ENCODE assay signal across 29 mouse cellular contexts in the genomic region with DNA sequence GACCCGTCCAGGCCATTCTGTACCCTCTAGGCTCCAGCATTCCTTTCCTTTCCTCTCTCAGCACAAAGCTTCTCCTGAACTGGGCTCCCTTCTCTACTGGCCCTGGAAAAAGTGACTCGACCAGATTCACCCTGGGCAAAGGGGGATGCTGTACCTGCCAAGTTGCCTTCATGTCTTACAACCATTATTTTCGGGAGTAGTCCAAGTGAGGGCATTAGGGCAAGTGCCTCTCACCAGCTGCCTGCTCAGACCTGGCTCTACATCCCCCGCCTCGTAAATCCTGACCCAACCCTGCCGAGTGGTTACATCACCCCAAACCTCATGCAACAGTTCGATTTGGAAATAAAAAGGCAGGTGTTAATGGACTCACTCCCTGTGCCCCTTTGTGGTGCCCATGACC. TPM values are rescaled to one million over a fixed set of nuclear protein-coding genes. Genes with fewer than 3 reads are reported as not detected.
DNase-seq lines count a peak whose midpoint lies in the region; ATAC-seq and TF ChIP-seq lines count a peak whose summit lies in the region.
"Had no signal": no experiment of that assay in that cellular context is flagged by ENCODE, and none has a peak within 500 bp of the region (broad histone marks: within the 10 kb centered on the region; RNA-seq: fewer than 3 reads in every experiment).

No protein-coding gene starts in this region.

- TF ChIP-seq POLR2A in kidney, adult 2 months (IDR thresholded peaks at IDR 0.05; ENCODE audit: low read depth, low read length): no peak
- TF ChIP-seq POLR2A in myocyte (IDR thresholded peaks at IDR 0.05; ENCODE audit: insufficient read length, low read depth): no peak

- peak overlapping the region; percentile 26; the same call in 1 of the 2 replicates for H3K27ac ChIP-seq in kidney, embryonic 14.5 days (ENCODE audit: low read depth, low read length)
- H3K27ac ChIP-seq in kidney, adult 2 months (ENCODE audit: insufficient read depth, low read depth, low read length): no peak overlapping the region
- H3K27ac ChIP-seq in limb, embryonic 11.5 days (replicated peaks; ENCODE audit: low read depth, low read length): no peak overlapping the region
- H3K27ac ChIP-seq: embryonic facial prominence, embryonic 10.5 days; embryonic facial prominence, embryonic 15.5 days; forebrain, embryonic 13.5 days; heart, adult 2 months; hindbrain, embryonic 14.5 days; liver, embryonic 14.5 days; macrophage; neural tube, embryonic 12.5 days; stomach, embryonic 15.5 days had no signal

- H3K36me3 ChIP-seq in kidney, embryonic 14.5 days (ENCODE audit: control insufficient read depth, insufficient read depth, low read length): no peaks in the 10 kb centered on the region
- H3K36me3 ChIP-seq in kidney, adult 2 months (ENCODE audit: control insufficient read depth, insufficient read depth, low read length): no peaks in the 10 kb centered on the region
- H3K36me3 ChIP-seq in limb, embryonic 11.5 days (ENCODE audit: control insufficient read depth, insufficient read depth, low read length): no peaks in the 10 kb centered on the region
- H3K36me3 ChIP-seq in myocyte (ENCODE audit: control insufficient read depth, insufficient read depth): no peaks in the 10 kb centered on the region
- H3K36me3 ChIP-seq: embryonic facial prominence, embryonic 10.5 days; embryonic facial prominence, embryonic 15.5 days; G1E; heart, embryonic 12.5 days; neural tube, embryonic 12.5 days; stomach, embryonic 15.5 days had no signal

- H3K27me3 ChIP-seq in kidney, embryonic 14.5 days (ENCODE audit: control insufficient read depth, insufficient read depth, low read length): no peaks in the 10 kb centered on the region
- H3K27me3 ChIP-seq in kidney, adult 2 months (replicated peaks; ENCODE audit: control insufficient read depth, insufficient read depth, low read length): no peaks in the 10 kb centered on the region
- H3K27me3 ChIP-seq in limb, embryonic 11.5 days (ENCODE audit: control insufficient read depth, insufficient read depth, low read length): peaks cover 8% of the 10 kb centered on the region
- H3K27me3 ChIP-seq in myocyte (ENCODE audit: control insufficient read depth, insufficient read depth, insufficient read length): no peaks in the 10 kb centered on the region
- H3K27me3 ChIP-seq: embryonic facial prominence, embryonic 15.5 days; heart, embryonic 12.5 days; neural tube, embryonic 12.5 days; stomach, embryonic 15.5 days had no signal

- no peak for TF ChIP-seq CTCF in kidney, adult 2 months (conservative IDR thresholded peaks at IDR 0.05; ENCODE audit: insufficient read depth, insufficient read length, low read depth, low read length)

- no peaks in the 10 kb centered on the region for H3K79me2 ChIP-seq in myocyte (ENCODE audit: control insufficient read depth, insufficient read depth)

- H3K4me3 ChIP-seq in kidney, embryonic 14.5 days (ENCODE audit: low read length): no peak overlapping the region
- H3K4me3 ChIP-seq in kidney, adult 2 months (ENCODE audit: insufficient read depth, low read depth, low read length): no peak overlapping the region
- no peak overlapping the region for H3K4me3 ChIP-seq in limb, embryonic 11.5 days (ENCODE audit: low read depth, low read length)
- peak overlapping the region; percentile 3 for H3K4me3 ChIP-seq in myocyte
- H3K4me3 ChIP-seq: embryonic facial prominence, embryonic 10.5 days; embryonic facial prominence, embryonic 15.5 days; forebrain, embryonic 13.5 days; heart, adult 2 months; heart, embryonic 12.5 days; neural tube, embryonic 12.5 days; stomach, embryonic 15.5 days had no signal

- H3K9me3 ChIP-seq in kidney, embryonic 14.5 days (ENCODE audit: control insufficient read depth, low read length): no peaks in the 10 kb centered on the region
- no peaks in the 10 kb centered on the region for H3K9me3 ChIP-seq in limb, embryonic 11.5 days (ENCODE audit: control insufficient read depth, low read length)
- H3K9me3 ChIP-seq: embryonic facial prominence, embryonic 10.5 days; embryonic facial prominence, embryonic 15.5 days; forebrain, embryonic 13.5 days; G1E; neural tube, embryonic 12.5 days; stomach, embryonic 15.5 days had no signal

- H3K9ac ChIP-seq in kidney, embryonic 14.5 days (ENCODE audit: low read depth, low read length): no peak overlapping the region
- no peak overlapping the region for H3K9ac ChIP-seq in limb, embryonic 11.5 days (ENCODE audit: low read length)
- H3K9ac ChIP-seq: embryonic facial prominence, embryonic 15.5 days; forebrain, embryonic 13.5 days; heart, embryonic 12.5 days; hindbrain, embryonic 14.5 days; liver, embryonic 14.5 days; neural tube, embryonic 12.5 days; stomach, embryonic 15.5 days had no signal

- 40% methylated on average over 7 of the region's 7 CpGs for WGBS in kidney, embryonic 14.5 days
- WGBS in kidney, adult 2 months: 39% methylated on average over 7 of the region's 7 CpGs
- WGBS in limb, embryonic 11.5 days: 27% methylated on average over 7 of the region's 7 CpGs

- H3K4me1 ChIP-seq in kidney, embryonic 14.5 days (ENCODE audit: control insufficient read depth, insufficient read depth, low read length): peaks cover 9% of the 10 kb centered on the region; the same call in 1 of the 2 replicates
- H3K4me1 ChIP-seq in kidney, adult 2 months (ENCODE audit: control insufficient read depth, insufficient read depth, low read length): no peaks in the 10 kb centered on the region
- H3K4me1 ChIP-seq in limb, embryonic 11.5 days (ENCODE audit: control insufficient read depth, insufficient read depth, low read length): peaks cover 10% of the 10 kb centered on the region
- H3K4me1 ChIP-seq: embryonic facial prominence, embryonic 10.5 days; embryonic facial prominence, embryonic 15.5 days; forebrain, embryonic 13.5 days; heart, embryonic 12.5 days; stomach, embryonic 15.5 days had no signal

- no peak overlapping the region for H3ac ChIP-seq in myocyte (ENCODE audit: control insufficient read depth, insufficient read length)

- peak; percentile 47 for ATAC-seq in kidney, embryonic 14.5 days (ENCODE audit: low FRiP score, low TSS enrichment)
- no peak for ATAC-seq in limb, embryonic 11.5 days (ENCODE audit: insufficient number of reproducible peaks, low FRiP score, low TSS enrichment, low read depth)
- ATAC-seq: forebrain, embryonic 13.5 days; intestine, postnatal 0 days had no signal

- no peak overlapping the region for H3K4me2 ChIP-seq in kidney, embryonic 14.5 days (replicated peaks; ENCODE audit: low read depth, low read length)
- no peak overlapping the region for H3K4me2 ChIP-seq in limb, embryonic 11.5 days (ENCODE audit: low read depth, severe bottlenecking)
- H3K4me2 ChIP-seq in myocyte (ENCODE audit: low read depth): peak overlapping the region; percentile 62
- H3K4me2 ChIP-seq: embryonic facial prominence, embryonic 15.5 days; forebrain, embryonic 13.5 days; heart, embryonic 12.5 days; hindbrain, embryonic 14.5 days; neural tube, embryonic 12.5 days; stomach, embryonic 15.5 days had no signal

- no peak for DNase-seq in kidney, adult 2 months
- peak; percentile 78 for DNase-seq in fat pad, adult 2 months (ENCODE audit: extremely low read depth, low read depth, low spot score)
- DNase-seq in limb, embryonic 11.5 days (ENCODE audit: low spot score): peak; percentile 45
- DNase-seq in natural killer cell, adult 2 months (ENCODE audit: low spot score in 2 of 2): no peak
- no peak for DNase-seq in spleen, postnatal 36 days (ENCODE audit: low spot score in 2 of 2)
- DNase-seq: adrenal gland, adult 8-10 months; cerebellum, adult 2 months; cerebellum, postnatal 14 days; gastrocnemius, postnatal 25 days; heart, adult 2 months; kidney, postnatal 36 days; liver; lung, adult 2 months; lung, postnatal 10 days; midbrain, embryonic 14.5 days; thymus, postnatal 14 days had no signal

TF ChIP-seq in myocyte, 11 proteins besides CTCF, POLR2A, EP300 and RAD21:
- TF ChIP-seq E2F4 (IDR thresholded peaks at IDR 0.05; ENCODE audit: insufficient read depth) (no peak), TCF3 (IDR thresholded peaks at IDR 0.05; ENCODE audit: insufficient read length, low read depth) (no peak), TCF12 (IDR thresholded peaks at IDR 0.05; ENCODE audit: insufficient read depth, poor library complexity, severe bottlenecking) (peak; percentile 6), MYOG (IDR thresholded peaks at IDR 0.05; ENCODE audit: control insufficient read depth in 1 of 3, insufficient read depth in 1 of 3, insufficient read length in 2 of 3, low read depth in 2 of 3) (peak in 1 of 3 experiments; percentile 71), MYOD1 (IDR thresholded peaks at IDR 0.05; ENCODE audit: control insufficient read depth in 1 of 3, insufficient read length in 2 of 3, low read depth in 2 of 3) (peak in 2 of 3 experiments; percentile 19 to 74), CEBPB (IDR thresholded peaks at IDR 0.05; ENCODE audit: insufficient read depth, poor library complexity, severe bottlenecking) (peak; percentile 85), POLR2AphosphoS2 (IDR thresholded peaks at IDR 0.05; ENCODE audit: insufficient read length, low read depth) (no peak)

RNA-seq across cellular contexts. Expression of a gene that starts 36.9 kb away (rescaled TPM):
- 26.7 and 44.3 TPM in 2 replicates for polyA plus RNA-seq in kidney, embryonic 14.5 days (2014; fragmentation: Nextera tagmentation; extraction: Ambion mirVana)
- 56.9 and 85.8 TPM in 2 replicates for polyA plus RNA-seq in kidney, adult 2 months (2012; rRNA removed)
- polyA plus RNA-seq in limb, embryonic 11.5 days (2014; fragmentation: Nextera tagmentation; extraction: Ambion mirVana): 12.8 and 16.1 TPM in 2 replicates
- polyA plus RNA-seq in myocyte (2012; fragmentation: generic; extraction: Trizol): 5.4 TPM

Comparison
In these comparisons a context has a peak if more than half of its experiments do, and no peak if none do; other contexts are left out.
1. DNase-seq: peak in fat pad, adult 2 months (single experiment) and limb, embryonic 11.5 days (single experiment); none in kidney, adult 2 months (single experiment), natural killer cell, adult 2 months (0 of 2) and spleen, postnatal 36 days (0 of 2).